Mouse (Mus musculus) C2C12 (cell line): ENCODE results near the gene Kcnk10. TPM values are rescaled to one million over a fixed set of nuclear protein-coding genes. Genes with fewer than 3 reads are reported as not detected.

ENCODE experiments used
- H3K27me3 ChIP-seq: one replicate; pipeline ENCODE4 v1.6.1; 2011; ENCODE audit not compliant: control insufficient read depth, insufficient read depth, insufficient read length
- H3K36me3 ChIP-seq: one replicate; pipeline ENCODE4 v1.6.1; 2011; ENCODE audit not compliant: control insufficient read depth, insufficient read depth
- H3K4me3 ChIP-seq: one replicate; pipeline ENCODE4 v1.5.1; 2011; ENCODE audit warnings: mild to moderate bottlenecking, control low read depth; ENCODE audit not compliant: poor library complexity, insufficient read depth, severe bottlenecking
- H3K79me2 ChIP-seq: one replicate; pipeline ENCODE4 v1.6.1; 2011; ENCODE audit not compliant: control insufficient read depth, insufficient read depth
- H3K79me3 ChIP-seq: one replicate; pipeline ENCODE4 v1.6.1; 2011; ENCODE audit warnings: low read depth, control low read depth
- H3ac ChIP-seq: one replicate; pipeline ENCODE3; 2011; ENCODE audit warnings: low read depth; ENCODE audit not compliant: control insufficient read depth, insufficient read length
- CEBPB ChIP-seq: IDR thresholded peaks from one replicate; pipeline ENCODE4 v1.6.1; 2011; ENCODE audit warnings: low read depth, mild to moderate bottlenecking, control low read depth, moderate library complexity
- CTCF ChIP-seq: IDR thresholded peaks from one replicate; pipeline ENCODE4 v1.5.1; 2011; ENCODE audit not compliant: control insufficient read depth, insufficient read depth, insufficient read length
- FOSL1 ChIP-seq: IDR thresholded peaks from one replicate; pipeline ENCODE4 v1.8.0; 2011; ENCODE audit warnings: mild to moderate bottlenecking, low read length; ENCODE audit not compliant: poor library complexity, insufficient read depth, severe bottlenecking
- MAX ChIP-seq: IDR thresholded peaks from one replicate; pipeline ENCODE4 v1.6.1; 2011; ENCODE audit warnings: mild to moderate bottlenecking, control low read depth
- MYOD1 ChIP-seq: IDR thresholded peaks from one replicate; pipeline ENCODE4 v1.6.1; 2011; ENCODE audit warnings: low read depth; ENCODE audit not compliant: control insufficient read depth, insufficient read length
- MYOG ChIP-seq: IDR thresholded peaks from one replicate; pipeline ENCODE4 v1.6.1; 2011; ENCODE audit not compliant: control insufficient read depth, insufficient read length; ENCODE audit errors: extremely low read depth
- USF1 ChIP-seq: IDR thresholded peaks from one replicate; pipeline ENCODE4 v1.6.1; 2011; ENCODE audit warnings: low read depth, mild to moderate bottlenecking, control low read depth, moderate library complexity
- polyA plus RNA-seq: library from polyadenylated mRNA; unstranded; fragments of >200 nt; fragmentation: generic; extraction: Trizol; gene quantifications from one replicate; pipeline ENCODE4 v1.2.1, GENCODE M21; 2012; ENCODE audit warnings: missing spikeins

Kcnk10 gene
- polyA plus RNA-seq, 1 experiment, result not detected

DNA sequence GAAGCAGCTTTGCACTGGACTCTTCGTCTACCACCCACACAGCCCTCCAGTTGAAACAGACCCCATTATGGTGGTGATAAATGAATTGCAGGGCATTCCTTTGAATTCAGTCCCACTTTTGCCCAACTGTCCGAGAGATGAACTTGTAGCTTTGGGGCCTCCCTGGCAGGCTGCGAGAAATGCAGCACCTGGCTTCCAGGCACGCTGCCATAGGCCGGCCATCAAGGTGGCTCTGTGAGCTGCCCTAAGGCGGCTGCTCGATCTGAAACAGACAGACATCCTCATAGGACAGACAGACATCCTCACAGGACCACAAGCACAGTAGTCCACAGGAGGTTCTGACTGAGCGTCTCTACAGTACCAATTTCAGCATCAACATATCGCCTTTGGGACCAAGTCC lies 30.0 kb downstream of the Kcnk10 start:
- Histone ChIP-seq H3K36me3 (no peaks in the 10 kb centered on the region), H3K4me3 (no peak overlapping the region), H3K79me3 (no peaks in the 10 kb centered on the region), H3K79me2 (no peaks in the 10 kb centered on the region), H3ac (no peak overlapping the region), H3K27me3 (peaks cover 18% of the 10 kb centered on the region)
- TF ChIP-seq CTCF, result no peak
- TF ChIP-seq CEBPB, result no peak
- TF ChIP-seq MYOG, result no peak
- TF ChIP-seq MYOD1, result no peak
- TF ChIP-seq MAX, result no peak

DNA sequence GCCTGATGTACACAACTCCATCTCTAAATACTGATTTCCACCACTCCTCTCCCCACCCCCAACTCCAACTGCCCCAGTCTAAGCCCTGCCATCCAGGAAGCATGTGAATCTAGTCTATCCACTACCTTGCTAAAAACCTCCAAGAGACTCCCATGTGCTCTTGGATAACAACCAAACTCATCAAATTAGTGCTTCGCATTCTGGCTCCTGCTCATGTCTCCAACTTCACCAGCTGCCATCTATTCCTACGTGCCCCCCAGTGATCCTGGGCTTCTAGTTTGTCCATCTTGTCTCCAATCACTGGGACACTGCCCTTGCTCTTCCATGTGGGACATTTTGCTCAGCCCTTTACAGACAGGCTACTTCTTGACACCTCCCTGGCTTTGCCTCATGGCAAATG lies 32.2 kb downstream of the Kcnk10 start:
- H3ac ChIP-seq, result no peak overlapping the region
- TF ChIP-seq MYOD1 (no peak), CTCF (no peak), CEBPB (no peak), USF1 (no peak), MYOG (no peak)
- no peaks in the 10 kb centered on the region for H3K36me3 ChIP-seq
- peaks cover 11% of the 10 kb centered on the region for H3K27me3 ChIP-seq
- no peaks in the 10 kb centered on the region for H3K79me3 ChIP-seq
- no peak overlapping the region for H3K4me3 ChIP-seq
- no peaks in the 10 kb centered on the region for H3K79me2 ChIP-seq

DNA sequence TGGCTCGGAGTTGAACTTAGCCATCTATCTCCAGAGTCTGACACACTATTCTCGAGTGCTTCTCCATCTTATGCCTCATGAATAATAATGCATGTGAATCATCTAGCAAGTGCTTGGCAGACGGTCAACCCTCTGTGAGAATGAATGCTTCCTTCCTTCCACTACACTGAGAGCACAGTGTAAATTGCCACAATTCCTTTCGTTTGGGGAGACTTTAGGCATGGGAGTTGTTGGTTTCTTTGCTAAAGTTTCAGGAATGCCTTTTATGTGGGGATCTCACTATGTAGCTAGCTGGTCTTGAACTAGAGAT lies 32.9 kb downstream of the Kcnk10 start:
- Histone ChIP-seq H3K36me3 (no peaks in the 10 kb centered on the region), H3K4me3 (no peak overlapping the region), H3K79me3 (no peaks in the 10 kb centered on the region), H3K27me3 (peaks cover 11% of the 10 kb centered on the region), H3K79me2 (no peaks in the 10 kb centered on the region), H3ac (no peak overlapping the region)
- TF ChIP-seq USF1 (no peak), MAX (no peak), MYOD1 (no peak), CTCF (no peak), MYOG (no peak), FOSL1 (no peak), CEBPB (no peak)

DNA sequence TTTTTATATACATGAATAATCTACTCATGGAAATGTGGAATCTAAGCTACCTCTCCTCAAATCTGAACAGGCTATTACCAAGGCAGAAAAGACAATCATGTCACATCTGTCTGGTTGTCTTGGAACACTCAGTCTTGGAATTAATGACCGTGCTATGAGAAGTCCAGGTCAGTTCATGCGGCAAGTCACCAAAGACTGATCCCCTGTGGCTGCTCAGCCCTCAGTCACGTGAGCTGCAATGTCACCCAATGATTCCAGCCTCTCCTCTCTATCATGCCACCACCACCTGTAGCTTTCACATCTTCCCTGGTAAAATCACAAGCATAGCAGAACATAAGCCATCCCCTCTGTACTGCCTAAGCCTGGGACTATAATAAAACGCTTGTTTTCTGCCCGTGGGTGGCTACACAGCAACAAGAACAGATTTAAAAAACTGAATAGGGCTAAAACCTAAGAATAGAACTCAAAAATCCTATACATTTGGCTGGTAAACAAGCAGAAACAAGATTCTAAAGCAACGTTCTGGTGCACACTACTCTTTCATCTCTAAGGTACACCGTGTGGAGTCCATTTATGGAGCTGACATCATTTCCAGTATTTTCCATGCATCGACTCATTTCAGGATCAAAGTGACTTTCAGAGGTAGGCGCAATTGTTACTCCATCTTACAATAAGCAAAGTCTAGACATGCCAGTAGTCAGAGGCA lies 33.4 kb downstream of the Kcnk10 start:
- Histone ChIP-seq H3ac (no peak overlapping the region), H3K79me2 (no peaks in the 10 kb centered on the region), H3K27me3 (peaks cover 8% of the 10 kb centered on the region), H3K79me3 (no peaks in the 10 kb centered on the region), H3K36me3 (no peaks in the 10 kb centered on the region), H3K4me3 (no peak overlapping the region)
- TF ChIP-seq CEBPB (no peak), FOSL1 (no peak), MAX (no peak), CTCF (no peak), MYOD1 (no peak), MYOG (no peak), USF1 (no peak)

DNA sequence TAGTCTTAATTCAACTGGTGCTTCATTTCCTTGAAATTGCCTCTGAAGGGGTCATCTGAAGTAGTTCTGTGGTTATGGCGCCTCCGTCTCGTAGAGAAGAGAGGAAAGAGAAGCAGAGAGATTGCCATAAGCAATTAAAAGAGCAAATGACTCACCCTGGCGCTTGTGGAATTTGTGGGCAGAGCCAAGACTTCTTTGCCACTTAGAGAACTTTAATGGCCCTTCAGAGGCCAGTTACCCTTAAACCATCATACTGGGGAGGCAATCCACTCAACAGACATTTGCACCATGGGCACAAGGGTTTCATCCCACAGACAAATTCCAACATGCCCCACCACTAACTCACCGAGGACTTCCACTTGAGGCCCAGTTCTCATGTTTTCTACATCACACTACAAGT lies 41.4 kb downstream of the Kcnk10 start:
- H3K27me3 ChIP-seq, result no peaks in the 10 kb centered on the region
- H3K4me3 ChIP-seq, result no peak overlapping the region
- no peak for TF ChIP-seq MAX
- TF ChIP-seq CTCF, result no peak
- no peak for TF ChIP-seq MYOG
- TF ChIP-seq FOSL1, result no peak
- no peak for TF ChIP-seq CEBPB
- no peak for TF ChIP-seq MYOD1
- TF ChIP-seq USF1, result no peak
- H3K79me3 ChIP-seq, result no peaks in the 10 kb centered on the region
- no peaks in the 10 kb centered on the region for H3K36me3 ChIP-seq
- no peak overlapping the region for H3ac ChIP-seq
- no peaks in the 10 kb centered on the region for H3K79me2 ChIP-seq

DNA sequence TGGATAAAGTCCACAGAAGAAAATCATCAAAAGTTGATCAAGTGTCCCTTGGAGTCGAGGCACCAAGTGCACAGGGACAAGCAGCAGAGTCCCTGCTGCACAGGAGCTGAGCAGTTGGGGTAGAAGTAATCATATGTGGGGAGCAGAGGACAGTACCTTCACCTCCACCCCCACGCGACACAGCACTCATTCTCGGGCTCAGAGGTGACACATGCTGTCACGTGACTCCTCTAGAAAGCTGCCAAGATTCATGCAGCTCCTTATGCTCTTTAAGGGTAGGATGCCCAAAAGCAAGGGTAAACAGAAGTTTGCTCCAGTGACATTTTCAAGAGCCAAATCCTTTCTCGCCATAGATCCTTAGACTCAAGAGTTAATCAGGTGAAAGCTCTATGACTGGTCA lies 42.1 kb downstream of the Kcnk10 start:
- Histone ChIP-seq H3K27me3 (no peaks in the 10 kb centered on the region), H3K79me3 (no peaks in the 10 kb centered on the region), H3ac (no peak overlapping the region), H3K4me3 (no peak overlapping the region), H3K79me2 (no peaks in the 10 kb centered on the region), H3K36me3 (no peaks in the 10 kb centered on the region)
- TF ChIP-seq FOSL1, result no peak
- TF ChIP-seq MAX, result no peak
- TF ChIP-seq CEBPB, result no peak
- no peak for TF ChIP-seq MYOD1
- no peak for TF ChIP-seq CTCF
- TF ChIP-seq USF1, result peak; percentile 61
- TF ChIP-seq MYOG, result no peak
